Mouse (Mus musculus) spleen, postnatal 14 days (tissue): ENCODE data around the gene Gas1.

Experiments used
- DNase-seq, 2 experiments: peaks; one replicate each; pipeline ENCODE4 v3.0.0; 2021 to 2022; ENCODE audit warnings: low spot score in 2 of 2

The Gas1 gene

GRCm38 (mm10) chr13:60173186-60173585 lies 4.0 kb downstream of the Gas1 start:
- DNase-seq: no peak

GRCm38 (mm10) chr13:60172366-60173017 lies 4.7 kb downstream of the Gas1 start:
- DNase-seq: no peak

- no peak for DNase-seq
Observed at GRCm38 (mm10) chr13:60171781-60172180, 5.4 kb downstream of the Gas1 start.

GRCm38 (mm10) chr13:60170898-60171715 lies 6.1 kb downstream of the Gas1 start:
- no peak for DNase-seq

- DNase-seq: no peak
Observed at GRCm38 (mm10) chr13:60169026-60169425, 8.1 kb downstream of the Gas1 start.

GRCm38 (mm10) chr13:60156294-60157126 lies 20.7 kb downstream of the Gas1 start:
- DNase-seq: no peak

GRCm38 (mm10) chr13:60154170-60154569 lies 23.0 kb downstream of the Gas1 start:
- no peak for DNase-seq

- no peak for DNase-seq
Observed at GRCm38 (mm10) chr13:60148235-60148634, 28.9 kb downstream of the Gas1 start.

- no peak for DNase-seq
Observed at GRCm38 (mm10) chr13:60147857-60148181, 29.3 kb downstream of the Gas1 start.

GRCm38 (mm10) chr13:60146994-60147856 lies 29.9 kb downstream of the Gas1 start:
- no peak for DNase-seq

- no peak for DNase-seq
Observed at GRCm38 (mm10) chr13:60146231-60146630, 30.9 kb downstream of the Gas1 start.

- DNase-seq: no peak
Observed at GRCm38 (mm10) chr13:60136962-60137361, 40.2 kb downstream of the Gas1 start.

GRCm38 (mm10) chr13:60134439-60134799 lies 42.7 kb downstream of the Gas1 start:
- no peak for DNase-seq

GRCm38 (mm10) chr13:60133716-60134438 lies 43.3 kb downstream of the Gas1 start:
- no peak for DNase-seq

- DNase-seq: no peak
Observed at GRCm38 (mm10) chr13:60131771-60132170, 45.4 kb downstream of the Gas1 start.

- no peak for DNase-seq
Observed at GRCm38 (mm10) chr13:60129541-60129940, 47.6 kb downstream of the Gas1 start.

- no peak for DNase-seq
Observed at GRCm38 (mm10) chr13:60126338-60126737, 50.8 kb downstream of the Gas1 start.

- no peak for DNase-seq
Observed at GRCm38 (mm10) chr13:60125501-60126305, 51.5 kb downstream of the Gas1 start.

GRCm38 (mm10) chr13:60125020-60125419 lies 52.1 kb downstream of the Gas1 start:
- no peak for DNase-seq

- no peak for DNase-seq
Observed at GRCm38 (mm10) chr13:60124456-60124855, 52.7 kb downstream of the Gas1 start.
